Mouse (Mus musculus) right cerebral cortex, postnatal 14 days (tissue): ENCODE data around the gene Vwf.

Source experiments
- DNase-seq: peaks from one replicate; pipeline ENCODE4 v3.0.0; 2022

Gene Vwf

DNA sequence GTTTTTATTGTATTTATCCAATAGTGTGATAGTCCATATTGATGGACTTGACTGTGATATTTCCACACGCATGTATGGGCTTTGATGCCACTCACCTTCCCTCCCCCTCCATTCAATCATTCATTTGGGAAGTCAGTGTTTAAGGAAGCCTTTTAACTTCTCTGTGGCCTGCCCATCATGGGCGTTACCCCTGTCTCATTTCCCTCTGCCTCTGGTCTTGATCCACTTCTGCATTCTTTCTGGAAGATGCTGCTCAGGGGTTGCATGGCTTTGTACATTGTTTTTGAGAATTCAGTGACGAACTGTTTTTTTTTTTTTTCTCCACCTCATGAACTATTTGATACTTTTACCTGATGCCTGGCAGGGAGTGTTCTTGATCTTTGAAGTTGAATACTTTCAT lies 104.8 kb downstream of the Vwf start:
- no peak for DNase-seq

DNA sequence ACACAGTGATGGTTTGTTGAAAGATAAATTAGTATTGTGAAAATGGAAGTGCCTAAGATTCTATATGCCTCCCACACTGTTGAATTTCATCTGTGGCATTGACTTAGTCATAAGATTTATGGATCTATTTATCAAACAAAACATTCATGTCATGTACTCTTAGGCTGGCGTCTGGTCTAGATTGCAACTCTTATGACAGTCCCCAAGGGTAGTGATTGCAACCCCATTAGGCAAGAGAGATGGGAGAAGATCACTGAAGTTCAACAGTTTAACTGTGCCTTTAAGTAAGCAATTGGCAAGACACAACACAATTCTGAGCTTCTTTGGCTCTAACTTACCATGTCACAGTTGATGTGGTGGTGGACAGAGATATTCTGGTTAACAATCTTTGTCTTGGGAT lies 106.8 kb downstream of the Vwf start:
- no peak for DNase-seq

DNA sequence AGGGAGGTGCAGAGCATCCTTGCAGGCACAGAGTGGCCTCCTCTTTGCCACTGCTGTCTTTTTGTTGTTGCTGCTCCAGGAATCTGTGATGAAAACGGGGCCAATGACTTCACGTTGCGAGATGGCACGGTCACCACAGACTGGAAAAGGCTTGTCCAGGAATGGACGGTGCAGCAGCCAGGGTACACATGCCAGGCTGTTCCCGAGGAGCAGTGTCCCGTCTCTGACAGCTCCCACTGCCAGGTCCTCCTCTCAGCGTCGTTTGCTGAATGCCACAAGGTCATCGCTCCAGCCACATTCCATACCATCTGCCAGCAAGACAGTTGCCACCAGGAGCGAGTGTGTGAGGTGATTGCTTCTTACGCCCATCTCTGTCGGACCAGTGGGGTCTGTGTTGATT lies 110.3 kb downstream of the Vwf start:
- no peak for DNase-seq

DNA sequence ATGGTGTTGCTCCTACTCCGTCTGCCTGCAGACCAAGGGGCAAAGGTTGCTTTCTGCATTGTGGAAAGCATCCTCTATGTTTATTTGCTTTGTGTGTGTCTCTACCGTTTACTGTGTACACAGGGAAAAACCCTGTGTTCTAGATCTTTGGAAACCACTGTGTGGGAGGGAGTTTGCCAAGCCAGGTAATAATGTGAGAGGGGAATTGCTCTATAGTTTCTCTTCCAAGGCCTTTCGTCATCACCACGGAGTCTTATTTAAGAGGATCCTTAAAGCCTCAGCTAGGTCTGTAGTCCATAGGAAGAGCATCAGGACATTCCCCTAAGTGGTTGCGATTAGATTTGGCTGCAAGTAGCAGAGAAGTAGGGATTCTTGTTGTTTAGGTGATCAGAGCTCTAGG lies 111.4 kb downstream of the Vwf start:
- DNase-seq = no peak

DNA sequence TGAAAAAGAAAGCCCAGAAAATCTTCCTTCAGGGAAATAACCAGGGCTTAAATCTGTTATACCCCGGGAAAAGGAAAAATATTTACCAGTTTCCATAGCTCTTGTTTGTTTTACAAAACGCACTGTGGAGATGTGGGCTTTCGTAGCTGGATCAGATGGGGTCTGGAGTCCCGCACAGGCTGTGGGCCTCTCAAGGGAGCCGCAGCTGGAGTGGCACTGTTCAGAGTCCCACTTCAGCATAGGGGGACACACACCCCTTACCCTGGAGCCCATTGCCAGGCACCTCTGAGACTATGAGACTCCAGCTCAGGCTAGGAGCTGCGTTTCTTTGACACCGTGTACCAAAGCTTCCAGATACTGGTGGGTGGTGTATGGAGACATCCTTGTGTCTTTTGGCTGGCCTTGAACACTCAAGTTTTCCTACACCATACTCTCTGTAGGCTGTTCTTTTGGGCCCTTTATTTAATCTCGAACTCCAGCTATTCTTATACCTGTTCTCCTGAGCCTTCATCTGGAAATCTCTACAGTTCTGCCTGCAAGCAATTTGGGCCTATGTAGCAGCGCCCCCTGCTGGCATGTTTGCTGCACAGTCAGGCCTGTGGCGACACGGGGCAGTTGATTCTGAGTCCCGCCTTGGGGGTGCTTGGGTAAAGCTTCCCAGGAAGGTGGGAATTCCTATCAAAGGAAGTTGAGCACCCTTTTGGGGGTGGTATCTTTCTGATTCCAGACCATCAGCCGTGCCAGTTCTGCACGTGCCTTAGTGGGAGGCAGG lies 114.7 kb downstream of the Vwf start:
- DNase-seq = peak; percentile 80

DNA sequence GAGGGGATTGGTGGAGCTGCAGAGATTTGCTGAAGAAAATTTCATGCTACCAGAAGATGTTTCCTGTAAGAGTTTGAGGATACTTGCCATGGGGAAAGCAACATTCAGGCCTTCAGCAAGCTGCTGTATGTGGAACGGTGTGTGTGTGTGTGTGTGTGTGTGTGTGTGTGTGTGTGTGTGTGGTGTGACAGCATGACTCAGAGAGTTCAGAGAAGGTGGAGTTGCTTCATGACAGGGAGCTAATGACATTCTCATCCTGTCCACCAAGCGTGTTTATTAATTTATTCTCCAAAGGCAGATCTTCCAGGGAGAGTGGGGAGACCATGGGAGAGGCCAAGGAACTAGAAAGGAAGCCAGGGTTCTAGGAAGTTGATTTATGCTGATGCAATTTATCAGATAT lies 117.3 kb downstream of the Vwf start:
- no peak for DNase-seq

DNA sequence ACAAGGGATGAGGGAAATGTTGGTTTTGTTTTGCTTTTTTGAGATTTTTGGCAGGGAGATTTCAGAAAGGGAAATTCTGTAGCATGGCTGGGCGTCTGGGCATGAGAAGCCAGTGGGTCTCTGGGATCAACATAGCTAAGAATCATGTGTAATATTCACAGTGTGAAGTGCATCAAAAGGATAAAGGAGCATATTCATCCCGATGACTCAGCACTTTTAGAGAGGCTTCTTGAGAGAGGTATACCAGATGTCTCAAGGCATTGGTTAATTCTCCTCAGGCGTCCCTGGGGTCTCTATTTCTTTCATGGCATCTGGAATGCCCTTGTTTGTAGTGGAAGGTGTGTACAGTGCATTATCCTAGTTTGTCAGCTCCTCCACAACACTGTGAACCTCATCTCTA lies 125.3 kb downstream of the Vwf start:
- no peak for DNase-seq

DNA sequence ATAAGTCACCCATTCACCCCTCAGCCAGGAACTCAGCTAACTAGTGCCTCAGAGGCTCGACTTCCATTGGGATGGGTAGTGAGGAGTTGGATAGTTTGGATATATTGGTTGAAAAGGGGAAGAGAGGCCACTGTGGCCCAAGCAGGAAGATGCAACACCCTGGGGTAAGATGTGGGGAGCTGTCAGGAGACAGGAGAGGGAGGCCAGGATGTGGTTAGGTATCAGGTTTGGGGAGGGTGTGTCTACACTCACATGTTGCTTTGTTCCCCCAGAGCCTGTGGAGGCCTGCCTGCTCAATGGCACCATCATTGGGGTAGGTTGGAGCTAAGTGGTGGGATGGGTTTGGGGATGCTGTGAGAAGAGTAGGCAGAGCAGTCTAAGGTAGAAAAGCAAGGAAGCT lies 131.9 kb downstream of the Vwf start:
- DNase-seq = no peak

DNA sequence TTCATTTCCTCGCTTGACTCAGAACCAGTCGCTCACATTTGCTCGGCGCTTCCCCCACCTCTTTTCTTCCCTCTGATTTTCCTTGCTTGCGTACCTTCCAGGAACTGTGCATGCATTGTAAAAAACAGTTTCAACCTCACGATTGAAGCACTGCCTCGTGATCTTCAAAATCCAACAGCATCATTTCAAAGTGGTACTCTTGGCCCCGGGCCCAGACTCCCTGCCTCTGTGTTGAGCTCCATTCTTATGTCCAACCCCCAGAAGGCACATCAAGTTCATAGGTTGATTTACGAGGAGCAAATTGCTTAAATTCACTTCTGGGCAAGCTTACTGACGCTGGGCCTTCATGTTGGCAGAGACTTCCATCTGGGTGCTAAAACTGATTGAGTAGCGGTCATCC lies 134.0 kb downstream of the Vwf start:
- DNase-seq = no peak

DNA sequence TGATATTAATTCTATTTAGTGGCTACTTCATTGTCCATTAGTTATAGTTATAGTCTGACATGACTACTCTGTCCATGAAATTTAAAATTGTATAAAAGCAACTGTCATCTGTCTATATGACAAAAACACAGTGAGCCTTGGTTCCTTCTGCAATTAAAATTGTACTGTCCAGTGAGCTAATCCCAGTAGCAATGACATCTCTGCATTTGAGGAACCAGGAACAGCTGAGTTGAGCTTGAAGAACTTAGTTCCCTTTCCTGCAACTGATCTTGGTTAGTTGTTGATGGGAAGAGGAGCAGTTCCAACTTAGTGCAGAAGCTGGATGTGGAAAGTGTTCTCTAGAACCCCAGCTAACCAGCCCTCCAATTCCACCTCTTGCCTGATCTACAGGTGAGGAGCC lies 138.8 kb downstream of the Vwf start:
- DNase-seq = no peak

DNA sequence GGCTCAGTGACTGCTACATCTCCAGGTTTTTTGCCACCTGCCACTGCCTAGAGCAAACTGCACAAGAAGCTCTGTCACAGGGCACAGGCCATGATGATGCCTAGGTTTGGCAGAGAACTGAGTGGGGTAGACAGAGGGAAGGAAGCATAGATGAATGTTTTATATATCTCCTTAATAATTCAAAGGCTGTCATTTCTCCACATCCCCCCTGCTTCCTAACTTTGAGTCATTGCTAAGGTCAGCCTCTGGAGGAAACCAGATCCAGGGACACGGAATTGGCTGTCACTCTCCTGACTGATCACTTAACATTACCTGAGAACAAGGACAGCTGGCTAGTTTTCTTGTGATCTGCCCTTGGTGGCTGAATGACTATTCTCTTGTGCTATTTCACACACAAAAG lies 141.4 kb downstream of the Vwf start:
- no peak for DNase-seq

DNA sequence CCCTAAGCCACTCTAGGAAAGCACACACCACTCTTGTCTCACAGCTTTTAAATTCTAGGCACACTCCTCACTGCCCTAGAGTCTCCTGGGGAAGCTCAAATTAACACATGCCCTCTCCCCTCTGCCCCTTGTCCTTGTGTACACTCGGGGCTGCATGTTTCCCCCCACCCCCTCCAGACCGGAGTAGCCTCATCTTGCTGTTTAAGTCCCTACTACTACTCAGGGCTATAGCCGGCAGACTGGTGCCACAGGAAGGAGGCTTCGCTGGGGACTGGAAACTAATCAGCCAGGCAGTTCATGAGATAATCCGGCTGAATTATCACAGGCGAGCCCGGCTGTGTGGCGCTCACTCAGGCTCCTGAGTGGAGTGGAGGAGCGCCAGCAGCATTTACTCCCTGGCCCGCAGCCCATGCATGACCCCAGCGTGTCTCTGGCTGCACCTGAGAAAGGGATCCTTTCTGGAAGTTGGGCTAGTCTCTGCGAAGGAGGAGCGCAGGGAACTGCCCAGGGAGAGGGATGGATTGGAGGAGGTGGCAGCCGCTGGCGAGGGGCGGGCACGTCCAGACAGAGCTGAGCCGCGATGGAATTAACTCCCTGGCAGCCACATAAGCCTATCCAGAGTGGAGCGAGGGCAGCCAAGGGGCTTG lies 143.6 kb downstream of the Vwf start, which contains the start of gene Ano2:
Gene Ano2, plus strand, starts transcription at position 363 of the 647 bp plus-strand sequence.
- no peak for DNase-seq

DNA sequence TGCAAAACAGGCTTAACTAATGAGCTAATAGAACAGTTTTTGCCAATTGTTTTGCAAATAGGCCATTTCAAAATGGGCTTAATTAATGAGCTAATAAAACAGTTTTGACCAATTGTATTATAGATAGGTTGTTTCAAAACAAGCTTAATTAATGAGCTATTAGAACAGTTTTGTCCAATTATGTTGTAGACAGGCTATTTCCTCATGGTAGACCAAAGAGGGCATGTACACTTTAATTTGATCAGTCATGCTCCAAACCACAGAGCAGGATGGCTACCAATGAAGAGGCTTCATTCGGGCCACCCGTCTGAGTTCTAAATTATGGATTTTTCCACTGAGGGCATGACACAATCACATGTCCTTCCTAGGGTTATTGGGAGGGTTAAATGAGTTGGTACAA lies 154.6 kb downstream of the Vwf start:
- DNase-seq = no peak

DNA sequence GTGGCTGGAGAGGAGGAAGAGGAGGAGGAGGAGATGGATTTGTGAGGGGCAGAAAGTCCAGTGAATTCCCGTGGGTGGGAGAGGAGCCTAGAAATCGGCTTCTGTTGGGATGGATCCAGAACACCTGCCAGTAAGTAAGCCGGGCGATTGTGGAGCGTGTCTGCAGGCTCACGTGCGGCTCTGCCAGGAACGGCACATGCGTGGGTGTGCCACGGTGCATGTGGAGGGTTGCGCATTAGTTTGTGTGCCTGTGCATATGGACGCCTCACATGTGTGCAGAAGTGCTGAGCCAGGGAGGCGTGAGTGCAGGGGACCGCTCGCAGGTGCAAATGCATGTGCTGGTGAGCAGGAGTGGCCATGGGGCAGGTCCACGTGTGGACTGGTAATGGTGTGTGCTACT lies 164.7 kb downstream of the Vwf start:
- peak; percentile 41 for DNase-seq

DNA sequence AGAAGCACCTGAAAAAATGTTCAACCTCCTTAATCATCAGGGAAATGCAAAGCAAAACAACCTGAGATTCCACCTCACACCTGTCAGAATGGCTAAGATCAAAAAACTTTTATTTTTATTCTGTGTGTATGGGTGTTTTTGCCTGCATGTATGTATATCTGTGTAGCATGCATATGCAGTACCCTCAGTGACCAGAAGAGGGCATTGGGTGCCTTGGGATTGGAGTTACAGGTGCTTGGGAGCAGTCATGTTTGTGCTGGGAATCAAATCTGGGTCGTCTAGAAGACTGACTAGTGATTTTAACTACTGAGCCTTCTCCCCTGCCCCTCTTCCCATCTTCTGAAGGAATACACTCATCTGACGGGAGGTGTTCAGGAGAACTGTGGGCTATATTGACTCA lies 179.8 kb downstream of the Vwf start:
- DNase-seq = no peak

DNA sequence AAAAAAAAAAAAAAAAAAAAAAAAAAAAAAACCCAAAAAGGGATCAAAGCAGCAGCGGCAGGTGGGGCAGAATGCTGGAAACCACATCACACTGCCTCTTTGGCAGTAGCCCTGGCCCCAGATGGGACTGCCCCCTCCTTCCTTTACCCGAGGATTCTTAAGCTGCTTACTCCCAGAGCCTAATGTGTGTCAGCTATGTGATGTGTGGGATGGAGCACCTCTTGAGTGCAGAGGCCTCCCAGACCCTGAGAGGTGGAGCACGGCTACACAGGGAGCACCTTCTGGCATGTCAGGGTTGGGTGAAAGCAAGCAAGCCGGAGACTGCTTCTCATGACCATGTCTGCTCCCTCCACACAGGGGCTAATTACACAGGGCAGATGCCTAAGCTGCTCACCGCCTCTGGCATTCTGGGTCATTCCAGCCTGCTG lies 180.9 kb downstream of the Vwf start:
- DNase-seq = no peak

DNA sequence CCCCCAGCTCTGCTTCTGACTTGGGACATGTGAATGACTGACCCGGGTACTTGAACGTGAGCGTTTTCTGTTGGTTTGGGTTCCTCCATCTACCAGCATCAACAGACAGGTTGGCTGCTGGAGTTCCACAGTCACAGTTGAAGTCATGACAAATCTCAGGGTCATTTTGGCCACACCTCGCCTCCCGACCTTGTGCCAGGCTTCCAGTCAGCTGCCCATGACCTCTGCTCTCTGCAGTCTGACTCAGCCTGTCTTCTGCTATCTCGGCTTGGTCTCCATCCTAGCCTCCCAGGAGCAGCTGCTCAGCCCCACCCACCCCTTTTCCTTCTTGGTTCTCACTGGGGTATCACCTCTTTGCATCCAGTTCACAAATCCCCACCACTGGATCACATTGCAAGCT lies 182.9 kb downstream of the Vwf start:
- DNase-seq = no peak

DNA sequence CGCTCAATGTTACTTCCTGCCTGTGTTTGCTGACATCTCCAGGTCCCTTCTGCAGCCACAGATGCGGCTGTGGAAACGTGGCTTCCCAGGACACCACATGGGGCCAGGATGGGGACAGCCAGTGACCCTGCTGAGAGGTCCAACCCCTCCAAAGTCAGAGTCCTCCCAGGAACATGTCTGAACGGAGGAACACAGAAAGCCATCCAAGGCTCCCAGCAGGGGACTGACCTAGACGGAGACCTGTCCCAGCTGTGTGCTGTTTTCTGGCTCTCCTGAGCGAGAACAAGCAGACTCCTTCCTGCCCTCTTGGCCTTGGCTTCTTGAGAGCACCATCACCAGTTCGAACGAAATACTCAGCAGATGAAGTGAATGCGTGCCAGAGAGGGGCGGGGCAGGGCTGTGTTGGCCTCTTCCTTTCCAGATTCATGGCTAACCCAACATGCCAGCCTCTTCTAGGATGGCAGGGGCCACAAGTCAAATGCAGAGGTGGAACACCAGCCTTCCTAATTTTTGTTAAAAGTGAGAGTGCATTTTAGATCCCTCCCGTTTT lies 183.5 kb downstream of the Vwf start:
- no peak for DNase-seq
